In the genomic region with DNA sequence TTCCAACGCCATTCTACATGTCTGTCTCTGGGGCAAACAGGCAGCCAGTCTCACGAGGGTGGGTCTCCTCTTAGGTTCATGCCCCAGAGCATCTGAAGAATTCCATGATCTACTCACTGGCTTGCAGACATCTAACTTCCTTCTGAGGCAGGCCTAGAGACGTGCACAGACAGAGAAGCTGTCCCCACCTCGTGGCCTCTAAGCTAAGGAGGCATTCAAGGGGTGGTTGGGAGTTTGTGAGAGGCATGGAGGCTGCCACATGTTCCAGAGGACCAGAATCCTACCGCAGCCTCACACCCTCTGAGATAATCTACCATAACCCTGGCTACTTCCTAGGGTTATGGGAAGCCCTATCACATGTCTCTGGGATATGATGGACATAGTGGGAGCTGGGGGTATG, we compare ENCODE assay signal across 11 mouse cellular contexts. TPM values are rescaled to one million over a fixed set of nuclear protein-coding genes. Genes with fewer than 3 reads are reported as not detected.
DNase-seq lines count a peak whose midpoint lies in the region; ATAC-seq lines count a peak whose summit lies in the region.
"Had no signal": no experiment of that assay in that cellular context is flagged by ENCODE, and none has a peak within 500 bp of the region (broad histone marks: within the 10 kb centered on the region; RNA-seq: fewer than 3 reads in every experiment).

No protein-coding gene starts in this region.

- no peak overlapping the region for H3K4me3 ChIP-seq in embryonic facial prominence, embryonic 12.5 days
- H3K4me3 ChIP-seq in embryonic facial prominence, embryonic 10.5 days, result no peak overlapping the region
- no peak overlapping the region for H3K4me3 ChIP-seq in kidney, embryonic 14.5 days (ENCODE audit: low read length)
- no peak overlapping the region for H3K4me3 ChIP-seq in limb, embryonic 10.5 days
- H3K4me3 ChIP-seq: forebrain, embryonic 13.5 days had no signal

- H3K36me3 ChIP-seq in embryonic facial prominence, embryonic 12.5 days, result peaks cover 2% of the 10 kb centered on the region; the same call in 1 of the 2 replicates
- H3K36me3 ChIP-seq in embryonic facial prominence, embryonic 10.5 days (replicated peaks), result peaks cover 13% of the 10 kb centered on the region
- H3K36me3 ChIP-seq in kidney, embryonic 14.5 days (ENCODE audit: control insufficient read depth, insufficient read depth, low read length), result peaks cover 8% of the 10 kb centered on the region; the same call in 1 of the 2 replicates
- peaks cover 12% of the 10 kb centered on the region for H3K36me3 ChIP-seq in limb, embryonic 10.5 days

- H3K27me3 ChIP-seq in embryonic facial prominence, embryonic 12.5 days, result peaks cover 39% of the 10 kb centered on the region
- H3K27me3 ChIP-seq in embryonic facial prominence, embryonic 10.5 days (replicated peaks; ENCODE audit: low read depth, poor library complexity, severe bottlenecking), result peaks cover 41% of the 10 kb centered on the region
- H3K27me3 ChIP-seq in kidney, embryonic 14.5 days (ENCODE audit: control insufficient read depth, insufficient read depth, low read length), result no peaks in the 10 kb centered on the region
- H3K27me3 ChIP-seq in limb, embryonic 10.5 days (ENCODE audit: low read depth, poor library complexity, severe bottlenecking), result peaks cover 41% of the 10 kb centered on the region

- no peaks in the 10 kb centered on the region for H3K9me3 ChIP-seq in embryonic facial prominence, embryonic 12.5 days
- no peaks in the 10 kb centered on the region for H3K9me3 ChIP-seq in embryonic facial prominence, embryonic 10.5 days
- H3K9me3 ChIP-seq in kidney, embryonic 14.5 days (ENCODE audit: control insufficient read depth, low read length), result no peaks in the 10 kb centered on the region
- H3K9me3 ChIP-seq in limb, embryonic 10.5 days (replicated peaks), result no peaks in the 10 kb centered on the region
- H3K9me3 ChIP-seq: forebrain, embryonic 13.5 days had no signal

- WGBS in embryonic facial prominence, embryonic 12.5 days, result 74% methylated on average over 5 of the region's 5 CpGs
- 75% methylated on average over 5 of the region's 5 CpGs for WGBS in embryonic facial prominence, embryonic 10.5 days
- 81% methylated on average over 5 of the region's 5 CpGs for WGBS in kidney, embryonic 14.5 days
- 81% methylated on average over 5 of the region's 5 CpGs for WGBS in limb, embryonic 10.5 days

- no peak for DNase-seq in embryonic facial prominence, embryonic 10.5 days (ENCODE audit: low spot score)
- no peak for DNase-seq in kidney, postnatal 14 days
- peak; percentile 41 for DNase-seq in 416B (ENCODE audit: low read depth)
- DNase-seq in limb, embryonic 10.5 days (ENCODE audit: low spot score), result peak; percentile 19
- DNase-seq in left cerebral cortex, adult 18-20 months (ENCODE audit: low spot score in 2 of 2), result no peak

- H3K4me2 ChIP-seq in embryonic facial prominence, embryonic 12.5 days (replicated peaks), result no peak overlapping the region
- H3K4me2 ChIP-seq in kidney, embryonic 14.5 days (replicated peaks; ENCODE audit: low read depth, low read length), result no peak overlapping the region; the same call in 1 of the 2 replicates

- 0 out of 2 replicates have a peak overlapping the region, but pooled peaks have one; percentile 33 for H3K9ac ChIP-seq in embryonic facial prominence, embryonic 12.5 days
- no peak overlapping the region for H3K9ac ChIP-seq in kidney, embryonic 14.5 days (ENCODE audit: low read depth, low read length)
- H3K9ac ChIP-seq: forebrain, embryonic 13.5 days had no signal

- ATAC-seq in embryonic facial prominence, embryonic 12.5 days (ENCODE audit: insufficient number of reproducible peaks, insufficient read depth, low FRiP score, low TSS enrichment), result no peak
- ATAC-seq in kidney, embryonic 14.5 days (ENCODE audit: low FRiP score, low TSS enrichment), result no peak
- no peak for ATAC-seq in erythroblast, adult 5-6 weeks (replicated peaks; ENCODE audit: low FRiP score, poor library complexity, severe bottlenecking)

- no peak overlapping the region for H3K27ac ChIP-seq in embryonic facial prominence, embryonic 12.5 days
- H3K27ac ChIP-seq in embryonic facial prominence, embryonic 10.5 days (replicated peaks), result no peak overlapping the region
- peak overlapping the region; percentile 6; the same call in 1 of the 2 replicates for H3K27ac ChIP-seq in kidney, embryonic 14.5 days (ENCODE audit: low read depth, low read length)
- H3K27ac ChIP-seq in limb, embryonic 10.5 days, result no peak overlapping the region
- H3K27ac ChIP-seq: forebrain, embryonic 13.5 days had no signal

- H3K4me1 ChIP-seq in embryonic facial prominence, embryonic 12.5 days, result peaks cover 16% of the 10 kb centered on the region
- peaks cover 32% of the 10 kb centered on the region for H3K4me1 ChIP-seq in embryonic facial prominence, embryonic 10.5 days
- peaks cover 4% of the 10 kb centered on the region; the same call in 1 of the 2 replicates for H3K4me1 ChIP-seq in kidney, embryonic 14.5 days (ENCODE audit: control insufficient read depth, insufficient read depth, low read length)
- H3K4me1 ChIP-seq in limb, embryonic 10.5 days, result peaks cover 45% of the 10 kb centered on the region

RNA-seq across cellular contexts. Expression of gene Tor4a, which starts 2.7 kb away (rescaled TPM):
- polyA plus RNA-seq in embryonic facial prominence, embryonic 12.5 days (2016; fragmentation: Nextera tagmentation; extraction: Ambion mirVana), result 3.1 and 3.9 TPM in 2 replicates
- 2.2 and 2.4 TPM in 2 replicates for polyA plus RNA-seq in embryonic facial prominence, embryonic 10.5 days (2016; fragmentation: Nextera tagmentation; extraction: Ambion mirVana)
- 6.8 and 11.3 TPM in 2 replicates for polyA plus RNA-seq in kidney, embryonic 14.5 days (2014; fragmentation: Nextera tagmentation; extraction: Ambion mirVana)
- polyA plus RNA-seq in limb, embryonic 10.5 days (2016; fragmentation: Nextera tagmentation; extraction: Ambion mirVana), result 3.2 TPM in 2 replicates
- 3.1 and 5.0 TPM in 2 replicates for total RNA-seq in erythroblast, adult 5-6 weeks (2015; ENCODE audit: low replicate concordance)
- 6.7 and 7.4 TPM in 2 replicates for total RNA-seq in erythroblast, adult 5-6 weeks (2017; ENCODE audit: low replicate concordance)
- total RNA-seq in left cerebral cortex, adult 18-20 months (2021), result 1 to 10 TPM; 2.2 to 2.5 TPM

RNA-seq across cellular contexts. Expression of gene Nrarp, which starts 13.4 kb away (rescaled TPM):
- polyA plus RNA-seq in embryonic facial prominence, embryonic 12.5 days (2016; fragmentation: Nextera tagmentation; extraction: Ambion mirVana), result 21.3 and 24.7 TPM in 2 replicates
- 19.8 and 26.6 TPM in 2 replicates for polyA plus RNA-seq in embryonic facial prominence, embryonic 10.5 days (2016; fragmentation: Nextera tagmentation; extraction: Ambion mirVana)
- polyA plus RNA-seq in kidney, embryonic 14.5 days (2014; fragmentation: Nextera tagmentation; extraction: Ambion mirVana), result 8.7 and 21.0 TPM in 2 replicates
- 7.9 and 10.3 TPM in 2 replicates for polyA plus RNA-seq in limb, embryonic 10.5 days (2016; fragmentation: Nextera tagmentation; extraction: Ambion mirVana)
- not detected in 2 replicates for total RNA-seq in erythroblast, adult 5-6 weeks (2015; ENCODE audit: low replicate concordance)
- 0.51 TPM in 1 of 2 replicates, not detected in the other for total RNA-seq in erythroblast, adult 5-6 weeks (2017; ENCODE audit: low replicate concordance)
- 10 to 100 TPM; 19.2 to 23.9 TPM for total RNA-seq in left cerebral cortex, adult 18-20 months (2021)

RNA-seq across cellular contexts. Expression of gene Nelfb, which starts 17.3 kb away (rescaled TPM):
- polyA plus RNA-seq in embryonic facial prominence, embryonic 12.5 days (2016; fragmentation: Nextera tagmentation; extraction: Ambion mirVana), result 119 and 121 TPM in 2 replicates
- polyA plus RNA-seq in embryonic facial prominence, embryonic 10.5 days (2016; fragmentation: Nextera tagmentation; extraction: Ambion mirVana), result 124 and 125 TPM in 2 replicates
- polyA plus RNA-seq in kidney, embryonic 14.5 days (2014; fragmentation: Nextera tagmentation; extraction: Ambion mirVana), result 72.7 and 101 TPM in 2 replicates
- polyA plus RNA-seq in limb, embryonic 10.5 days (2016; fragmentation: Nextera tagmentation; extraction: Ambion mirVana), result 129 and 137 TPM in 2 replicates
- total RNA-seq in erythroblast, adult 5-6 weeks (2015; ENCODE audit: low replicate concordance), result 0.77 and 6.1 TPM in 2 replicates
- 19.5 and 25.7 TPM in 2 replicates for total RNA-seq in erythroblast, adult 5-6 weeks (2017; ENCODE audit: low replicate concordance)
- 10 to 100 TPM; 62.1 to 68.6 TPM for total RNA-seq in left cerebral cortex, adult 18-20 months (2021)

RNA-seq across cellular contexts. Expression of gene Stpg3, which starts 20.4 kb away (rescaled TPM):
- polyA plus RNA-seq in embryonic facial prominence, embryonic 12.5 days (2016; fragmentation: Nextera tagmentation; extraction: Ambion mirVana), result not detected in 2 replicates
- not detected in 2 replicates for polyA plus RNA-seq in embryonic facial prominence, embryonic 10.5 days (2016; fragmentation: Nextera tagmentation; extraction: Ambion mirVana)
- 0.49 and 0.54 TPM in 2 replicates for polyA plus RNA-seq in kidney, embryonic 14.5 days (2014; fragmentation: Nextera tagmentation; extraction: Ambion mirVana)
- 0.14 TPM in 1 of 2 replicates, not detected in the other for polyA plus RNA-seq in limb, embryonic 10.5 days (2016; fragmentation: Nextera tagmentation; extraction: Ambion mirVana)
- not detected in 2 replicates for total RNA-seq in erythroblast, adult 5-6 weeks (2015; ENCODE audit: low replicate concordance)
- 0.34 TPM in 1 of 2 replicates, not detected in the other for total RNA-seq in erythroblast, adult 5-6 weeks (2017; ENCODE audit: low replicate concordance)
- total RNA-seq in left cerebral cortex, adult 18-20 months (2021), result under 1 TPM; 0.37 to 0.40 TPM
- total RNA-seq: layer of hippocampus, postnatal 10 days; liver, adult 2 months had no signal
- polyA plus RNA-seq: forebrain, embryonic 13.5 days; liver, adult 2 months had no signal

RNA-seq across cellular contexts. Expression of gene Fam166a, which starts 24.5 kb away (rescaled TPM):
- polyA plus RNA-seq in embryonic facial prominence, embryonic 12.5 days (2016; fragmentation: Nextera tagmentation; extraction: Ambion mirVana), result 1.1 TPM in 1 of 2 replicates, not detected in the other
- polyA plus RNA-seq in embryonic facial prominence, embryonic 10.5 days (2016; fragmentation: Nextera tagmentation; extraction: Ambion mirVana), result 0.74 and 1.4 TPM in 2 replicates
- 0.55 TPM in 1 of 2 replicates, not detected in the other for polyA plus RNA-seq in kidney, embryonic 14.5 days (2014; fragmentation: Nextera tagmentation; extraction: Ambion mirVana)
- 1.0 TPM in 1 of 2 replicates, not detected in the other for polyA plus RNA-seq in limb, embryonic 10.5 days (2016; fragmentation: Nextera tagmentation; extraction: Ambion mirVana)
- not detected in 2 replicates for total RNA-seq in erythroblast, adult 5-6 weeks (2015; ENCODE audit: low replicate concordance)
- not detected in 2 replicates for total RNA-seq in erythroblast, adult 5-6 weeks (2017; ENCODE audit: low replicate concordance)
- total RNA-seq in left cerebral cortex, adult 18-20 months (2021), result not detected
- total RNA-seq: layer of hippocampus, postnatal 10 days; liver, adult 2 months had no signal
- polyA plus RNA-seq: forebrain, embryonic 13.5 days had no signal

Comparison
In these comparisons a context has a peak if more than half of its experiments do, and no peak if none do; other contexts are left out.
1. DNase-seq: peak in 416B (single experiment) and limb, embryonic 10.5 days (single experiment); none in embryonic facial prominence, embryonic 10.5 days (single experiment), kidney, postnatal 14 days (single experiment) and left cerebral cortex, adult 18-20 months (0 of 2).